Mouse (Mus musculus): ENCODE data around the gene Cst7. TPM values are rescaled to one million over a fixed set of nuclear protein-coding genes. Genes with fewer than 3 reads are reported as not detected.

Cst7 gene
- polyA plus RNA-seq, 2 experiments: 1.6 to 3.8 TPM

DNA sequence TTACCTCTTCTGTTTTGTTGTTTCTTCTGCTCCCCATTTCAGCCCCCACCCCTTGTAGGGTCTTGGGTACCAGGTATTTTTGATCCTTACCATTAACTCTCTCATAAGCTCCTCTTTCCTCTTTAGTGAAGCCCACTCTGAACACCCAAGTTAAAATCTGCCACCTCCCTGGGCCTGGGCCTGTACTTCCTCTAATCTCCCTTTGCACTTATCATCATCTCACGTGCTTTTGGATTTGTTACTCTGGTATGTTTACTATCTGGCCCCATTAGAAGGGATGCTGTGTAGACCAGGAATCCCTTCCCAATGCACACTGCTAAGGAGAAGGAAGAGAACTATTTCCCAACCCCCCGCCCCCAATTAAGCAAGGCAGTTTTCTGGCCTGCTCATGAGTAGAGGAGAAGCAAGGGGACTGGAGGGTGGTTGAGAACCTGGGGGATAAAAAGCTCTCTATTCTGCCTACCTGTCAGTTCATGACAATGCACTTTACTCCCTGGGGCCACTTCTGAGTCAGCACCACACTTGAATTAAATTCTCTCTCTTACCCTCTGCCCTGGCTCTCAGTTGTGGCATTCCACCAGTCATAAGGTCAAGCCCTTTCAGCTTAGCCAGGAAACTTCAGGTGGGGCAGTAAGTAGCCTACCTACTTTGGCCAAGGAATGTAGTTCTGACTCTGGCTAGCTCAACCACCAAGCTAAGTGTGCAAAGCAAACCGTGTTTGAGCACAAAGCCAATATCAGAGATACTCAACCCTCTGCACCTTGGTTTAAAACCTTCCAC is 25.4 kb downstream of the Cst7 start:
- no peak overlapping the region for H3K4me3 ChIP-seq (replicated peaks; ENCODE audit: low read length)
- H3K4me1 ChIP-seq (ENCODE audit: control insufficient read depth, insufficient read depth, low read length): no peaks in the 10 kb centered on the region
- no peak for TF ChIP-seq POLR2A (IDR thresholded peaks at IDR 0.05; ENCODE audit: borderline replicate concordance, extremely low read depth, insufficient read depth, insufficient read length)
- ATAC-seq (ENCODE audit: low FRiP score, low read depth) (no peak), DNase-seq (ENCODE audit: low spot score) (no peak)
- H3K27me3 ChIP-seq (ENCODE audit: control insufficient read depth, insufficient read depth, low read length): no peaks in the 10 kb centered on the region
- no peaks in the 10 kb centered on the region for H3K9me3 ChIP-seq (ENCODE audit: control insufficient read depth, low read length)
- no peak overlapping the region for H3K4me2 ChIP-seq (replicated peaks; ENCODE audit: low read depth, low read length, severe bottlenecking)
- H3K9ac ChIP-seq (ENCODE audit: low read depth, low read length, severe bottlenecking): no peak overlapping the region
- H3K27ac ChIP-seq (replicated peaks; ENCODE audit: low read depth, low read length): no peak overlapping the region
- WGBS: 87% methylated on average over 3 of the region's 3 CpGs
- H3K36me3 ChIP-seq (ENCODE audit: control insufficient read depth, insufficient read depth, low read length): peaks cover 10% of the 10 kb centered on the region; the same call in 1 of the 2 replicates

DNA sequence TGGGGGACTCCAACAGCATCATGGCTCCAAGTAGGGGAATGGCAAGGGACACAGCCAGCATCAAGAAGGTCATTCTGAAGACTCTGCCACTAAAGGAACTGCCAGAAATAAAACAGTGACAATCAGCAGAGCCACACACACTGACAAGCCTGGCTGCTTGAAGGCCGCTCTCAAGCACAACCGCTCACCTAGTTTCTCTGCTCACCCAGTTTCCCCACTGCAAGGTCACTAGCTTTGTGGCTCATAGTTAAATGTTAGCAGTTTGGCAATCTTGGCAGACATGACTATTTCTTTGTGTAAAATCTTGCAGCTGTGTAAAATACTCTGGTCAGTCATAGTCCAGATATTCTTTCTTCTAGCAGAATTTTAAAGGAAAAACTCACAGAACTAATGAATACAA is 30.0 kb downstream of the Cst7 start:
- 87% methylated on average over 2 of the region's 2 CpGs for WGBS
- H3K4me1 ChIP-seq (ENCODE audit: control insufficient read depth, insufficient read depth, low read length): no peaks in the 10 kb centered on the region
- no peak overlapping the region for H3K4me2 ChIP-seq (replicated peaks; ENCODE audit: low read depth, low read length, severe bottlenecking)
- TF ChIP-seq POLR2A (IDR thresholded peaks at IDR 0.05; ENCODE audit: borderline replicate concordance, extremely low read depth, insufficient read depth, insufficient read length): no peak
- no peaks in the 10 kb centered on the region for H3K27me3 ChIP-seq (ENCODE audit: control insufficient read depth, insufficient read depth, low read length)
- H3K9me3 ChIP-seq (ENCODE audit: control insufficient read depth, low read length): no peaks in the 10 kb centered on the region
- DNase-seq (ENCODE audit: low spot score) (no peak), ATAC-seq (ENCODE audit: low FRiP score, low read depth) (no peak)
- H3K9ac ChIP-seq (ENCODE audit: low read depth, low read length, severe bottlenecking): no peak overlapping the region
- H3K27ac ChIP-seq (replicated peaks; ENCODE audit: low read depth, low read length): no peak overlapping the region
- H3K36me3 ChIP-seq (ENCODE audit: control insufficient read depth, insufficient read depth, low read length): no peaks in the 10 kb centered on the region; the same call in 1 of the 2 replicates
- no peak overlapping the region for H3K4me3 ChIP-seq (replicated peaks; ENCODE audit: low read length)

DNA sequence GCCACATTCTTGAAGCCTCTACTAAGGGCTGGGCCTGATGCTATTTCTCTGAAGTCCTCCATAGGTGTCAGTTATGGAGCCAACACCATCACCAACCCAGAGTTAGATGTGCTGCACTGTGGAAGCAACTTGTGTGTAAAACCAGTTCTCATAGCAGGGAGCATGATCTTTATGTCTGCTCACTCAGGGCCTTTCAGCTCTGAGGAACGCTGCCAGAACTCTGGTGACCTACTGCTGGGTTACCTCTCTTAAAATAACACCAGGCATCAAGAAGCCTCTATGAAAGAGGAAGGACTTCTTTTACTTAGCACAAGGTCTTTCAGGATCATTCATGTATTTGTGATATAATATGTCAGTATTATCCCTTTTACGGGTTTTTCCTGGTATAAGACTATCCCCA is 32.0 kb downstream of the Cst7 start:
- Histone ChIP-seq H3K4me2 (replicated peaks; ENCODE audit: low read depth, low read length, severe bottlenecking) (no peak overlapping the region), H3K27me3 (ENCODE audit: control insufficient read depth, insufficient read depth, low read length) (no peaks in the 10 kb centered on the region), H3K27ac (replicated peaks; ENCODE audit: low read depth, low read length) (no peak overlapping the region), H3K4me3 (replicated peaks; ENCODE audit: low read length) (no peak overlapping the region), H3K36me3 (ENCODE audit: control insufficient read depth, insufficient read depth, low read length) (no peaks in the 10 kb centered on the region; the same call in 1 of the 2 replicates), H3K9me3 (ENCODE audit: control insufficient read depth, low read length) (no peaks in the 10 kb centered on the region), H3K4me1 (ENCODE audit: control insufficient read depth, insufficient read depth, low read length) (peaks cover 2% of the 10 kb centered on the region; the same call in 1 of the 2 replicates), H3K9ac (ENCODE audit: low read depth, low read length, severe bottlenecking) (no peak overlapping the region)
- DNase-seq (ENCODE audit: low spot score) (no peak), ATAC-seq (ENCODE audit: low FRiP score, low read depth) (no peak)
- WGBS: 85% methylated on average over 2 of the region's 2 CpGs
- TF ChIP-seq POLR2A (IDR thresholded peaks at IDR 0.05; ENCODE audit: borderline replicate concordance, extremely low read depth, insufficient read depth, insufficient read length): no peak

DNA sequence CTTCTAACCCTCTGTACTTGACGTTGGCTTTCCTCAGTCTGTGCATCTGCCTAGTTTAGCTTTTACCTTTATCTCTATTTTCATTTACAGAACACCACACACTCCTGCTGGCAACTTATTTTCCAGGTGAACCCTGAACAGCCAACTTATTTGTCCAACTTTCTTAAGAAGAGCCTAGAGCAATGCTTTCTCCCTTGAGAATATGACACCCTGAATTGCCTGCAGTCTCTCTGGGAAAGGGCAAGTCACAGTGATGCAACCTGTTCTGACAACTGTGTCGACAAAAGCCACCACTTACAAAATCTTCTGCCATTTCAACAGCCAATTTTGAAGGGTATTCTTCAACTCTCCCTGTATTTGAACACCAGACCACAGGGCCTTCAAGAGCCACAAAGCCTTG is 34.6 kb downstream of the Cst7 start:
- Histone ChIP-seq H3K36me3 (ENCODE audit: control insufficient read depth, insufficient read depth, low read length) (no peaks in the 10 kb centered on the region; the same call in 1 of the 2 replicates), H3K27me3 (ENCODE audit: control insufficient read depth, insufficient read depth, low read length) (no peaks in the 10 kb centered on the region), H3K4me2 (replicated peaks; ENCODE audit: low read depth, low read length, severe bottlenecking) (no peak overlapping the region), H3K4me3 (replicated peaks; ENCODE audit: low read length) (no peak overlapping the region), H3K9me3 (ENCODE audit: control insufficient read depth, low read length) (no peaks in the 10 kb centered on the region), H3K27ac (replicated peaks; ENCODE audit: low read depth, low read length) (no peak overlapping the region), H3K9ac (ENCODE audit: low read depth, low read length, severe bottlenecking) (no peak overlapping the region), H3K4me1 (ENCODE audit: control insufficient read depth, insufficient read depth, low read length) (peaks cover 6% of the 10 kb centered on the region; the same call in 1 of the 2 replicates)
- DNase-seq (ENCODE audit: low spot score) (no peak), ATAC-seq (ENCODE audit: low FRiP score, low read depth) (no peak)
- 75% methylated on average over 2 of the region's 2 CpGs for whole genome bisulfite sequencing
- no peak for TF ChIP-seq POLR2A (IDR thresholded peaks at IDR 0.05; ENCODE audit: borderline replicate concordance, extremely low read depth, insufficient read depth, insufficient read length)

DNA sequence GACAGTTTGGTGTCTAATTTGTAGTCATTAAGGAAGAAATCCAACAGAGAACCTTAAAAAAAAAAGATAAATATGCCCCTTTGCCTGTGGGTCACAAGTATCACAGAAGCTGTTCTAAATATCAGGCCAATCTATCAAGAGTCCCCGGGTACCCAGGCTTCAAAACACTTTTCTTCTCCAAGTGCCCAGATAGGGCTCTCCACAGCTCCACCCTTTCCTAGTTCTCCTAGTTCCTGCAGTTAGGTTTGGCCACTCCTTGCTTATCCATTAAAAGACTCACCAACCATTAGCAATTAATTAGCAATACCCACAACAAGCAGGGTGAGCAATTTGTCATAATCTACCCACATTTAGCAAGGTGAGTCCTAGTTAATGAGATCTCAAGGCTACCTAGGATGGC is 36.9 kb downstream of the Cst7 start:
- no peak overlapping the region for H3K27ac ChIP-seq (replicated peaks; ENCODE audit: low read depth, low read length)
- TF ChIP-seq POLR2A (IDR thresholded peaks at IDR 0.05; ENCODE audit: borderline replicate concordance, extremely low read depth, insufficient read depth, insufficient read length): no peak
- H3K4me3 ChIP-seq (replicated peaks; ENCODE audit: low read length): 0 out of 2 replicates have a peak overlapping the region, but pooled peaks have one; percentile 79
- H3K27me3 ChIP-seq (ENCODE audit: control insufficient read depth, insufficient read depth, low read length): no peaks in the 10 kb centered on the region
- H3K9me3 ChIP-seq (ENCODE audit: control insufficient read depth, low read length): no peaks in the 10 kb centered on the region
- ATAC-seq (ENCODE audit: low FRiP score, low read depth) (no peak), DNase-seq (ENCODE audit: low spot score) (no peak)
- H3K4me1 ChIP-seq (ENCODE audit: control insufficient read depth, insufficient read depth, low read length): peaks cover 6% of the 10 kb centered on the region; the same call in 1 of the 2 replicates
- no peaks in the 10 kb centered on the region; the same call in 1 of the 2 replicates for H3K36me3 ChIP-seq (ENCODE audit: control insufficient read depth, insufficient read depth, low read length)
- no peak overlapping the region; the same call in 1 of the 2 replicates for H3K4me2 ChIP-seq (replicated peaks; ENCODE audit: low read depth, low read length, severe bottlenecking)
- no peak overlapping the region for H3K9ac ChIP-seq (ENCODE audit: low read depth, low read length, severe bottlenecking)
- 59% methylated on average over 1 of the region's 1 CpGs for WGBS
